Mouse (Mus musculus) c-Kit-positive CD71-negative TER-119-negative erythroid progenitor cells, embryonic 14.5 days (primary cell): ENCODE data around the gene Comtd1.

Experiments
- DNase-seq: peaks from one replicate; pipeline ENCODE4 v3.0.0-alpha.2; 2013; ENCODE audit warnings: low read depth

Gene Comtd1

GRCm38 (mm10) chr14:21848166-21849154 lies at the start of gene Comtd1:
TSS of gene Comtd1 (minus strand) at chr14:21848977.
- DNase-seq = peak; percentile 91

- DNase-seq = no peak
These were observed 43.5 kb upstream of the Comtd1 start for GRCm38 (mm10) chr14:21892341-21892659.

GRCm38 (mm10) chr14:21891581-21892340 lies 43.0 kb upstream of the Comtd1 start:
- DNase-seq = no peak

GRCm38 (mm10) chr14:21890430-21890829 lies 41.7 kb upstream of the Comtd1 start:
- peak; percentile 29 for DNase-seq

- DNase-seq = no peak
These were observed 18.0 kb upstream of the Comtd1 start for GRCm38 (mm10) chr14:21866816-21867215.

GRCm38 (mm10) chr14:21866291-21866690 lies 17.5 kb upstream of the Comtd1 start:
- DNase-seq = no peak

GRCm38 (mm10) chr14:21856886-21857285 lies 8.1 kb upstream of the Comtd1 start:
- no peak for DNase-seq

- no peak for DNase-seq
These were observed 7.2 kb upstream of the Comtd1 start for GRCm38 (mm10) chr14:21855961-21856360.

GRCm38 (mm10) chr14:21854271-21854670 lies 5.5 kb upstream of the Comtd1 start:
- no peak for DNase-seq

GRCm38 (mm10) chr14:21853456-21854109 lies 4.8 kb upstream of the Comtd1 start:
- peak; percentile 85 for DNase-seq

GRCm38 (mm10) chr14:21851996-21852791 lies 3.4 kb upstream of the Comtd1 start:
- DNase-seq = no peak

GRCm38 (mm10) chr14:21850419-21851127 lies 1.8 kb upstream of the Comtd1 start:
- DNase-seq = no peak

- no peak for DNase-seq
These were observed 994 bp upstream of the Comtd1 start for GRCm38 (mm10) chr14:21849524-21850418.

GRCm38 (mm10) chr14:21847381-21848165 lies 1.2 kb downstream of the Comtd1 start:
- no peak for DNase-seq

- no peak for DNase-seq
These were observed 1.9 kb downstream of the Comtd1 start for GRCm38 (mm10) chr14:21846827-21847380.

GRCm38 (mm10) chr14:21843263-21843662 lies 5.5 kb downstream of the Comtd1 start:
- DNase-seq = no peak

GRCm38 (mm10) chr14:21841819-21842592 lies 6.8 kb downstream of the Comtd1 start:
- DNase-seq = no peak
